Mouse (Mus musculus): ENCODE measurements around the gene Ciart.

Gene Ciart

GRCm38 (mm10) chr3:95865571-95865970, 16.5 kb downstream of the Ciart start:
- WGBS = 85% methylated on average over 20 of the region's 20 CpGs

GRCm38 (mm10) chr3:95865050-95865449, 17.0 kb downstream of the Ciart start:
- WGBS = 38% methylated on average over 5 of the region's 5 CpGs

GRCm38 (mm10) chr3:95863578-95863977, 18.5 kb downstream of the Ciart start:
- 67% methylated on average over 7 of the region's 7 CpGs for WGBS

- WGBS = 34% methylated on average over 2 of the region's 2 CpGs
Observed at GRCm38 (mm10) chr3:95861796-95862195, 20.3 kb downstream of the Ciart start.

GRCm38 (mm10) chr3:95861216-95861615, 20.8 kb downstream of the Ciart start:
- 76% methylated on average over 10 of the region's 10 CpGs for WGBS

- 84% methylated on average over 3 of the region's 3 CpGs for WGBS
Observed at GRCm38 (mm10) chr3:95860323-95860722, 21.7 kb downstream of the Ciart start.

GRCm38 (mm10) chr3:95858278-95858677, 23.8 kb downstream of the Ciart start:
- WGBS = 74% methylated on average over 3 of the region's 3 CpGs

GRCm38 (mm10) chr3:95857050-95857449, 25.0 kb downstream of the Ciart start:
- 93% methylated on average over 1 of the region's 1 CpGs for WGBS

GRCm38 (mm10) chr3:95856115-95856514, 25.9 kb downstream of the Ciart start:
- 8% methylated on average over 7 of the region's 7 CpGs for WGBS

- under 1% methylated on average over 56 of the region's 56 CpGs for WGBS
Observed at GRCm38 (mm10) chr3:95855502-95856089, 26.5 kb downstream of the Ciart start, which contains the start of gene Prpf3. TSS of gene Prpf3 (minus strand) at chr3:95855885.

GRCm38 (mm10) chr3:95851317-95851716, 30.7 kb downstream of the Ciart start:
- 95% methylated on average over 8 of the region's 8 CpGs for WGBS

- 80% methylated on average over 4 of the region's 4 CpGs for WGBS
Observed at GRCm38 (mm10) chr3:95850611-95851010, 31.4 kb downstream of the Ciart start.

- WGBS = 81% methylated on average over 3 of the region's 3 CpGs
Observed at GRCm38 (mm10) chr3:95842503-95843214, 39.4 kb downstream of the Ciart start.

- 95% methylated on average over 2 of the region's 2 CpGs for WGBS
Observed at GRCm38 (mm10) chr3:95839250-95839649, 42.8 kb downstream of the Ciart start.

- WGBS = 99% methylated on average over 4 of the region's 4 CpGs
Observed at GRCm38 (mm10) chr3:95829053-95829452, 53.0 kb downstream of the Ciart start.
